Mouse (Mus musculus) kidney, adult 2 months (tissue): ENCODE data around the gene Bmp2k.

Source experiments
- CTCF ChIP-seq: fragments of 200-500 bp; conservative IDR thresholded peaks from 2 replicates; pipeline ENCODE4 v1.5.1; 2011; ENCODE audit warnings: low read depth, mild to moderate bottlenecking, control low read depth, low read length, moderate library complexity, mixed read lengths; ENCODE audit not compliant: insufficient read depth, insufficient read length
- POLR2A ChIP-seq: fragments of 200-500 bp; IDR thresholded peaks from one replicate; pipeline ENCODE4 v1.6.1; 2011; ENCODE audit warnings: low read depth, low read length, control low read depth

DNA sequence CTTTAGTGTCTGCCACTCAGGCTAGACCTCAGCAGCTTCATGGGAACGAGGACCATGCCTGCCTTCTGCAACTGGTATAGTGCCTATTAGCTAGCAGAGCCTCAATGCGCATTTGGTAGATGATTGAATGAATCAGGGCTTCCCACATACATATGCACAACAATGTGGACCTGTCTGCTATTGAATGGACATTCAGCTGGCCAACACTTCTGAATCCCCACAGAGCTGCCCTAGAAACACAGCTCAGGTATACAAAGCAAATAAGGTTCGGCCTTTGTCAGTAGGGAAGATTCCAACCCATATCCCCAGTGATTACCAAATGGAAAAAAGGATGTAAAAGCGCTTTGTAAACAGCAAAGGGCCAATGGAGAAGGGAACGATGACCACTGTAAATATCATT is 113.2 kb downstream of the Bmp2k start:
- TF ChIP-seq POLR2A (no peak), CTCF (no peak)
